Mouse (Mus musculus): ENCODE measurements around the gene Foxl2. TPM values are rescaled to one million over a fixed set of nuclear protein-coding genes. Genes with fewer than 3 reads are reported as not detected.

The Foxl2 gene
- polyA plus RNA-seq (2015; fragmentation: Nextera tagmentation; extraction: Ambion mirVana): 0.64 and 0.87 TPM in 2 replicates

GRCm38 (mm10) chr9:98955103-98955715 is at the start of gene Foxl2:
Foxl2 (plus strand) TSS chr9:98955288.
- Histone ChIP-seq H3K4me3 (peak within 1 kb of the TSS; percentile 37), H3K9me3 (no peaks in the 10 kb centered on the region), H3K4me2 (peak within 1 kb of the TSS; percentile 61), H3K36me3 (no peaks in the 10 kb centered on the region), H3K4me1 (replicated peaks) (peaks cover 36% of the 10 kb centered on the region), H3K27me3 (peaks cover 64% of the 10 kb centered on the region), H3K27ac (replicated peaks) (peak within 1 kb of the TSS; percentile 56), H3K9ac (peak within 1 kb of the TSS; percentile 10)
- no peak for ATAC-seq (ENCODE audit: low FRiP score, low read depth)
- WGBS: under 1% methylated on average over 55 of the region's 58 CpGs

- no peaks in the 10 kb centered on the region for H3K4me1 ChIP-seq (replicated peaks)
- no peak overlapping the region for H3K4me3 ChIP-seq
- H3K27ac ChIP-seq (replicated peaks): no peak overlapping the region
- ATAC-seq (ENCODE audit: low FRiP score, low read depth): no peak
- H3K36me3 ChIP-seq: no peaks in the 10 kb centered on the region
- H3K9ac ChIP-seq: no peak overlapping the region
- 90% methylated on average over 5 of the region's 5 CpGs for WGBS
- H3K4me2 ChIP-seq: no peak overlapping the region
- no peaks in the 10 kb centered on the region for H3K27me3 ChIP-seq
- H3K9me3 ChIP-seq: no peaks in the 10 kb centered on the region
Measured at GRCm38 (mm10) chr9:98920629-98921523, 34.2 kb upstream of the Foxl2 start.

- H3K4me2 ChIP-seq: no peak overlapping the region
- no peak overlapping the region for H3K9ac ChIP-seq
- H3K4me1 ChIP-seq (replicated peaks): no peaks in the 10 kb centered on the region
- 41% methylated on average over 6 of the region's 6 CpGs for WGBS
- no peak for ATAC-seq (ENCODE audit: low FRiP score, low read depth)
- no peaks in the 10 kb centered on the region for H3K9me3 ChIP-seq
- no peak overlapping the region for H3K27ac ChIP-seq (replicated peaks)
- H3K36me3 ChIP-seq: no peaks in the 10 kb centered on the region
- no peak overlapping the region for H3K4me3 ChIP-seq
- no peaks in the 10 kb centered on the region for H3K27me3 ChIP-seq
Measured at GRCm38 (mm10) chr9:98923119-98923518, 32.0 kb upstream of the Foxl2 start.

GRCm38 (mm10) chr9:98924183-98924582 is 30.9 kb upstream of the Foxl2 start:
- Histone ChIP-seq H3K4me3 (no peak overlapping the region), H3K36me3 (no peaks in the 10 kb centered on the region), H3K27me3 (no peaks in the 10 kb centered on the region), H3K4me2 (no peak overlapping the region), H3K9me3 (no peaks in the 10 kb centered on the region), H3K4me1 (replicated peaks) (no peaks in the 10 kb centered on the region), H3K9ac (no peak overlapping the region), H3K27ac (replicated peaks) (no peak overlapping the region)
- 73% methylated on average over 6 of the region's 6 CpGs for WGBS
- ATAC-seq (ENCODE audit: low FRiP score, low read depth): no peak

- H3K9ac ChIP-seq: no peak overlapping the region
- no peaks in the 10 kb centered on the region for H3K4me1 ChIP-seq (replicated peaks)
- no peak overlapping the region for H3K4me3 ChIP-seq
- no peak overlapping the region for H3K4me2 ChIP-seq
- no peaks in the 10 kb centered on the region for H3K27me3 ChIP-seq
- ATAC-seq (ENCODE audit: low FRiP score, low read depth): no peak
- H3K36me3 ChIP-seq: no peaks in the 10 kb centered on the region
- WGBS: 85% methylated on average over 2 of the region's 2 CpGs
- no peaks in the 10 kb centered on the region; the same call in 1 of the 2 replicates for H3K9me3 ChIP-seq
- H3K27ac ChIP-seq (replicated peaks): no peak overlapping the region
Measured at GRCm38 (mm10) chr9:98929496-98929895, 25.6 kb upstream of the Foxl2 start.

GRCm38 (mm10) chr9:98932931-98933330 is 22.2 kb upstream of the Foxl2 start:
- Histone ChIP-seq H3K9ac (no peak overlapping the region), H3K4me1 (replicated peaks) (no peaks in the 10 kb centered on the region), H3K4me2 (no peak overlapping the region), H3K4me3 (no peak overlapping the region), H3K27me3 (0 out of 2 replicates have a peak, but pooled peaks cover 3% of the 10 kb centered on the region), H3K27ac (replicated peaks) (no peak overlapping the region), H3K9me3 (no peaks in the 10 kb centered on the region; the same call in 1 of the 2 replicates), H3K36me3 (no peaks in the 10 kb centered on the region)
- 37% methylated on average over 6 of the region's 6 CpGs for WGBS
- no peak for ATAC-seq (ENCODE audit: low FRiP score, low read depth)

GRCm38 (mm10) chr9:98935190-98935909 is 19.7 kb upstream of the Foxl2 start:
- 24% methylated on average over 16 of the region's 16 CpGs for WGBS
- Histone ChIP-seq H3K27ac (replicated peaks) (no peak overlapping the region), H3K36me3 (no peaks in the 10 kb centered on the region), H3K4me3 (no peak overlapping the region), H3K4me2 (no peak overlapping the region), H3K9ac (no peak overlapping the region), H3K4me1 (replicated peaks) (no peaks in the 10 kb centered on the region), H3K27me3 (0 out of 2 replicates have a peak, but pooled peaks cover 3% of the 10 kb centered on the region), H3K9me3 (no peaks in the 10 kb centered on the region)
- no peak for ATAC-seq (ENCODE audit: low FRiP score, low read depth)

GRCm38 (mm10) chr9:98939290-98939689 is 15.8 kb upstream of the Foxl2 start:
- ATAC-seq (ENCODE audit: low FRiP score, low read depth): no peak
- Histone ChIP-seq H3K9me3 (no peaks in the 10 kb centered on the region), H3K9ac (no peak overlapping the region), H3K27ac (replicated peaks) (no peak overlapping the region), H3K4me2 (no peak overlapping the region), H3K27me3 (0 out of 2 replicates have a peak, but pooled peaks cover 6% of the 10 kb centered on the region), H3K36me3 (no peaks in the 10 kb centered on the region), H3K4me3 (no peak overlapping the region), H3K4me1 (replicated peaks) (no peaks in the 10 kb centered on the region)
- 26% methylated on average over 2 of the region's 2 CpGs for WGBS

GRCm38 (mm10) chr9:98952171-98953050 is 2.7 kb upstream of the Foxl2 start:
- H3K36me3 ChIP-seq: no peaks in the 10 kb centered on the region
- ATAC-seq (ENCODE audit: low FRiP score, low read depth): no peak; the same call in 1 of the 2 replicates
- H3K9me3 ChIP-seq: no peaks in the 10 kb centered on the region
- H3K4me1 ChIP-seq (replicated peaks): peaks cover 36% of the 10 kb centered on the region
- H3K27me3 ChIP-seq: peaks cover 57% of the 10 kb centered on the region
- H3K4me2 ChIP-seq: peak overlapping the region; percentile 40
- under 1% methylated on average over 40 of the region's 40 CpGs for WGBS
- H3K27ac ChIP-seq (replicated peaks): no peak overlapping the region
- H3K9ac ChIP-seq: no peak overlapping the region
- H3K4me3 ChIP-seq: 0 out of 2 replicates have a peak overlapping the region, but pooled peaks have one; percentile 1

- Histone ChIP-seq H3K36me3 (no peaks in the 10 kb centered on the region), H3K27me3 (peaks cover 54% of the 10 kb centered on the region)
- WGBS: 5% methylated on average over 4 of the region's 4 CpGs
Measured at GRCm38 (mm10) chr9:98953291-98953690, 1.8 kb upstream of the Foxl2 start.

GRCm38 (mm10) chr9:98953830-98954229 is 1.3 kb upstream of the Foxl2 start:
- no peaks in the 10 kb centered on the region for H3K9me3 ChIP-seq
- no peak overlapping the region for H3K9ac ChIP-seq
- peaks cover 55% of the 10 kb centered on the region for H3K27me3 ChIP-seq
- WGBS: 6% methylated on average over 9 of the region's 9 CpGs
- ATAC-seq (ENCODE audit: low FRiP score, low read depth): no peak
- no peak overlapping the region for H3K4me3 ChIP-seq
- H3K4me2 ChIP-seq: no peak overlapping the region
- no peak overlapping the region for H3K27ac ChIP-seq (replicated peaks)
- H3K4me1 ChIP-seq (replicated peaks): peaks cover 36% of the 10 kb centered on the region
- no peaks in the 10 kb centered on the region for H3K36me3 ChIP-seq

More at GRCm38 (mm10) chr9:98953291-98953690, 1.8 kb upstream of the Foxl2 start:
- no peak for ATAC-seq (ENCODE audit: low FRiP score, low read depth)
- no peak overlapping the region for H3K4me3 ChIP-seq
- no peak overlapping the region for H3K9ac ChIP-seq
- no peak overlapping the region for H3K27ac ChIP-seq (replicated peaks)
- no peaks in the 10 kb centered on the region for H3K9me3 ChIP-seq
- no peak overlapping the region for H3K4me2 ChIP-seq
- H3K4me1 ChIP-seq (replicated peaks): peaks cover 36% of the 10 kb centered on the region

Measured in hindbrain, embryonic 15.5 days (tissue).